Mouse (Mus musculus): ENCODE measurements around the gene Prkd1. TPM values are rescaled to one million over a fixed set of nuclear protein-coding genes. Genes with fewer than 3 reads are reported as not detected.

The Prkd1 gene
- total and polyA plus RNA-seq, 3 experiments = not detected

DNA sequence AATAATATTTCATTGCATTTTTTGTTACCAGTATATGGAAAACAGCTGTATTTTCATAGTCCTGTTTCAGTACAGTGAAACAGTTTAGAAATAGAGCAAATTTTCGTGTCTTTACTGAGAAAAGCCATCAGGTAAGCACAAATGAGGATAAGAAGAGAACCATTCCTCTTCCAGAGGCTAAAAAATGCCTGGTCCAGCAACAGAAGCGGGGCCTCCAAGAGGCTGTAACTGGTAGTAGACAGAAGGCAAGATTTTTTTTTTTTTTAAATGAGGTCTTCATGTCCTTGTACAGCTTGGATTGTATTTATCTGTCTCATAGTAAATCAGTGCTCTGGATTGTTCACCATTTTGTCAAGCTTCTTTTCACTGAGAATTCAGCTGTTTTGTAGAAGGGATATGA is 352.8 kb downstream of the Prkd1 start:
- DNase-seq (ENCODE audit: extremely low read depth) = no peak
- peaks cover 21% of the 10 kb centered on the region for H3K9me3 ChIP-seq (replicated peaks; ENCODE audit: low read length)
- H3K4me3 ChIP-seq (replicated peaks in 1 of 3; ENCODE audit: low read depth in 2 of 3, low read length in 2 of 3, poor library complexity in 1 of 3) = no peak overlapping the region
- H3K4me1 ChIP-seq (ENCODE audit: control insufficient read depth in 1 of 2, insufficient read depth in 2 of 2) = no peaks in the 10 kb centered on the region
- H3K36me3 ChIP-seq (replicated peaks in 1 of 2; ENCODE audit: control insufficient read depth in 1 of 2, insufficient read depth in 1 of 2, low read length in 1 of 2) = no peaks in the 10 kb centered on the region
- H3K27me3 ChIP-seq (replicated peaks) = no peaks in the 10 kb centered on the region
- dilution Hi-C loops (cut with MboI; ENCODE audit: extremely low pct_ligation_motif_present, extremely low pct_unique_long_range_greater_than_20kb, low sequenced_read_pairs) = no loop called here
- no peak overlapping the region for H3K9ac ChIP-seq (ENCODE audit: insufficient read depth, low read depth)
- in situ Hi-C loops (cut with MboI; ENCODE audit: low pct_ligation_motif_present, low pct_unique_long_range_greater_than_20kb, low sequenced_read_pairs) = no loop called here
- no peaks in the 10 kb centered on the region for H3K79me2 ChIP-seq (replicated peaks; ENCODE audit: control insufficient read depth, extremely low read depth, insufficient read depth, poor library complexity, severe bottlenecking)
- no peak overlapping the region for H3K27ac ChIP-seq (ENCODE audit: insufficient read depth, low read depth)
- no peak overlapping the region for H3K4me2 ChIP-seq (ENCODE audit: insufficient read depth, low read depth, poor library complexity, severe bottlenecking)
- TF ChIP-seq NRF1 (IDR thresholded peaks at IDR 0.05; ENCODE audit: low read depth, low read length) = no peak
- no peak for TF ChIP-seq ZC3H11A (IDR thresholded peaks at IDR 0.05; ENCODE audit: low read depth, low read length)
- no peak for TF ChIP-seq ZKSCAN1 (IDR thresholded peaks at IDR 0.05; ENCODE audit: borderline replicate concordance, low read depth, low read length)
- no peak for TF ChIP-seq KAT2A (IDR thresholded peaks at IDR 0.05; ENCODE audit: insufficient replicate concordance, low read length)
- no peak for TF ChIP-seq SMC3 (IDR thresholded peaks at IDR 0.05; ENCODE audit: low read depth, low read length)
- no peak for TF ChIP-seq PAX5 (IDR thresholded peaks at IDR 0.05; ENCODE audit: low read length)
- TF ChIP-seq BHLHE40 (IDR thresholded peaks at IDR 0.05; ENCODE audit: low read depth, low read length) = no peak
- no peak for TF ChIP-seq CHD1 (IDR thresholded peaks at IDR 0.05; ENCODE audit: low read depth, low read length)
- TF ChIP-seq MEF2A (IDR thresholded peaks at IDR 0.05; ENCODE audit: borderline replicate concordance, low read depth, low read length) = no peak
- no peak for TF ChIP-seq ETS1 (conservative IDR thresholded peaks at IDR 0.05; ENCODE audit: low read depth, low read length)
- TF ChIP-seq USF1 (IDR thresholded peaks at IDR 0.05; ENCODE audit: low read depth, low read length) = no peak
- TF ChIP-seq USF2 (conservative IDR thresholded peaks at IDR 0.05; ENCODE audit: low read depth, low read length) = no peak
- TF ChIP-seq TBP (conservative IDR thresholded peaks at IDR 0.05; ENCODE audit: low read depth, low read length) = no peak
- TF ChIP-seq CHD2 (IDR thresholded peaks at IDR 0.05; ENCODE audit: low read length) = no peak
- TF ChIP-seq MAX (IDR thresholded peaks at IDR 0.05; ENCODE audit: low read length) = no peak

DNA sequence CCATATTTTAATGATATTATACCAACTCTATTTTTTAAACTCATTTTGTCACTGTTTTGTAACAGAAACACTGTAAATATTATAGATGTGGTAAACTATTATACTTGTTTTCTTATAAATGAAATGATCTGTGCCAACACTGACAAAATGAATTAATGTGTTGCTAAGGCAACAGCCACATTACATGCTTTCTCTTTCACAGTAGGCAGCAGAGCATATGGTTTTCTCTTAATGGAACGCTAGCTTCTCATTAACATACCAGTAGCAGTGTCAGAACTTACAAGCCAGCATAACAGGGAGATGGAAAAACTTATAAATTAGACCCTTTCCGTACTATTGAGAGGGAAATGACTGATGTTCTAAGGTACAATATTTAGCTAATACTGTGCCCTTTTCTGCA is 353.3 kb downstream of the Prkd1 start:
- Histone ChIP-seq H3K27ac (ENCODE audit: insufficient read depth, low read depth) (no peak overlapping the region), H3K79me2 (replicated peaks; ENCODE audit: control insufficient read depth, extremely low read depth, insufficient read depth, poor library complexity, severe bottlenecking) (no peaks in the 10 kb centered on the region), H3K27me3 (replicated peaks) (no peaks in the 10 kb centered on the region), H3K9me3 (replicated peaks; ENCODE audit: low read length) (peaks cover 25% of the 10 kb centered on the region), H3K4me2 (ENCODE audit: insufficient read depth, low read depth, poor library complexity, severe bottlenecking) (no peak overlapping the region), H3K4me3 (replicated peaks in 1 of 3; ENCODE audit: low read depth in 2 of 3, low read length in 2 of 3, poor library complexity in 1 of 3) (no peak overlapping the region), H3K36me3 (replicated peaks in 1 of 2; ENCODE audit: control insufficient read depth in 1 of 2, insufficient read depth in 1 of 2, low read length in 1 of 2) (no peaks in the 10 kb centered on the region), H3K9ac (ENCODE audit: insufficient read depth, low read depth) (no peak overlapping the region), H3K4me1 (ENCODE audit: control insufficient read depth in 1 of 2, insufficient read depth in 2 of 2) (no peaks in the 10 kb centered on the region)
- dilution Hi-C loops (cut with MboI; ENCODE audit: extremely low pct_ligation_motif_present, extremely low pct_unique_long_range_greater_than_20kb, low sequenced_read_pairs) = no loop called here
- in situ Hi-C loops (cut with MboI; ENCODE audit: low pct_ligation_motif_present, low pct_unique_long_range_greater_than_20kb, low sequenced_read_pairs) = no loop called here
- no peak for DNase-seq (ENCODE audit: extremely low read depth)
- TF ChIP-seq USF2 (conservative IDR thresholded peaks at IDR 0.05; ENCODE audit: low read depth, low read length) = no peak
- no peak for TF ChIP-seq PAX5 (IDR thresholded peaks at IDR 0.05; ENCODE audit: low read length)
- no peak for TF ChIP-seq MEF2A (IDR thresholded peaks at IDR 0.05; ENCODE audit: borderline replicate concordance, low read depth, low read length)
- no peak for TF ChIP-seq E2F4 (IDR thresholded peaks at IDR 0.05; ENCODE audit: insufficient replicate concordance, low read depth, low read length)
- TF ChIP-seq GABPA (IDR thresholded peaks at IDR 0.05; ENCODE audit: insufficient replicate concordance, low read depth, low read length) = no peak
- TF ChIP-seq UBTF (IDR thresholded peaks at IDR 0.05; ENCODE audit: low read depth, low read length) = no peak

Measured in CH12.LX (cell line).